Mouse (Mus musculus): ENCODE measurements around the gene 6820408C15Rik. TPM values are rescaled to one million over a fixed set of nuclear protein-coding genes. Genes with fewer than 3 reads are reported as not detected.

The 6820408C15Rik gene
- polyA plus RNA-seq, 1 experiment from 2014 or later, result 0.53 TPM

DNA sequence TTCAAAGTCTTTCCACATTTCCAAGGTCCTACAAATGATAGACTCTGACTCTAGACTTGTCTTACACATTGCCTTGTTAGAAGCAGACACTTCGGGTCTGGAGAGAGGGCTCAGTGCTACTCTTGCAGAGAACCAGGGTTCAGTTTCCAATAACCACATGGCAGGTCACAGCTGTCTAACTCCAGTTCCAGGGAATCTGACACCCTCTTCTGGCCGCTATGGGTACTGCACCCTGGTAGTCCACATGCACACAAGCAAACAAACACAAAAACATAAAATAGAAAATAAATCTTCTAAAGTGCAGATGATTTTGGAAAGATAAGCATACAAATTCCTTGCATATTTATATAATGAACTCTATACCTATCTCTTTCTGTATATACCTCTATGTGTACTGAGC is 71.6 kb downstream of the 6820408C15Rik start:
- Histone ChIP-seq H3K9ac (no peak overlapping the region), H3K4me2 (replicated peaks) (no peak overlapping the region), H3K27ac (no peak overlapping the region), H3K4me1 (no peaks in the 10 kb centered on the region), H3K36me3 (no peaks in the 10 kb centered on the region), H3K4me3 (no peak overlapping the region), H3K9me3 (no peaks in the 10 kb centered on the region), H3K27me3 (replicated peaks) (no peaks in the 10 kb centered on the region)
- 78% methylated on average over 2 of the region's 2 CpGs for WGBS
- no peak for ATAC-seq (ENCODE audit: low FRiP score, low read depth)

DNA sequence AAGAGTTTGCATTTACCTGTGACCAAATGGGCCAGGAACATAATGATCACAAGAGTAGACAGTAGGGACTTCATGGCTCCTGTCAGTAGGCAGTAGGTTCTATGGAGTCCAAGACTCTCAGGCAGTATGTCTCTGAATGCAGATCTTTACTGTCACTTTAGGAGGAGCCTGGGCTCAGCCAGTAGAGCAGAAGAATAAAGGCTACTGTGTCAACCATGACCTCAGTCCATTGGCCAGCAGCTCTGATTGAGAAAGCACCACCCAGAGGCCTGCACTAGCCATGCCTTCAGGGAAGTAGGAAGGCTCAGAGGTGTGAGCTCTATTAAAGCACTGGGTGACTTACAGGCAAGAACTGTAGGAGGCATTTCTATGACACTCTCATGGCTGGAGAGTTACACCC is 74.7 kb downstream of the 6820408C15Rik start, which contains the start of gene Defb22:
TSS of gene Defb22 (minus strand) at position 101 of the 400 bp plus-strand sequence.
- no peak within 1 kb of the TSS for H3K4me3 ChIP-seq

DNA sequence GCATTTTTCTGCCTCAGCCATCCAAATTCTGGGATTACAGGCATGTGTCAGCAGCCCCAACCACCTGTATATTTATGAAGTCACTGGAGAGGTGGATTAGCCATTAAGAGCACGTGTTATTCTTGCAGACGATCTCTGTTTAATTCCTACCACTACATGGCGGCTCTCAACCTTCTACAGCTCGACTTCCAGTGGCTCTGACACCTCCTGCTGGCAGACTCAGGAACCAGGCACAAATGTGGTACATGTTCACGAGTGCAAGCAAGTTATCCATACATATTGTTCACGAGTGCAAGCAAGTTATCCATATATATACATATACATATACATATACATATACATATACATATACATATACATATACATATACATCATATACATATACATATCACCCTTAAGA is 77.8 kb downstream of the 6820408C15Rik start:
- ATAC-seq (ENCODE audit: low FRiP score, low read depth), result no peak
- no peaks in the 10 kb centered on the region for H3K4me1 ChIP-seq
- no peak overlapping the region for H3K4me2 ChIP-seq (replicated peaks)
- H3K9ac ChIP-seq, result no peak overlapping the region
- 81% methylated on average over 6 of the region's 6 CpGs for WGBS
- H3K9me3 ChIP-seq, result no peaks in the 10 kb centered on the region
- H3K27ac ChIP-seq, result no peak overlapping the region
- no peak overlapping the region for H3K4me3 ChIP-seq
- H3K27me3 ChIP-seq (replicated peaks), result no peaks in the 10 kb centered on the region
- H3K36me3 ChIP-seq, result no peaks in the 10 kb centered on the region

More for the DNA sequence above, 74.7 kb downstream of the 6820408C15Rik start, which contains the start of gene Defb22:
- Histone ChIP-seq H3K27ac (no peak within 1 kb of the TSS), H3K27me3 (replicated peaks) (no peaks in the 10 kb centered on the region), H3K4me1 (no peaks in the 10 kb centered on the region), H3K36me3 (no peaks in the 10 kb centered on the region), H3K9ac (no peak within 1 kb of the TSS), H3K4me2 (replicated peaks) (no peak within 1 kb of the TSS), H3K9me3 (no peaks in the 10 kb centered on the region)
- no peak for ATAC-seq (ENCODE audit: low FRiP score, low read depth)

Other genes with a start within 250 kb of the 6820408C15Rik start
- gene Csnk2a1, start 188.7 kb upstream of the 6820408C15Rik start, polyA plus RNA-seq (2016; fragmentation: Nextera tagmentation; extraction: Ambion mirVana), result 87.0 and 118 TPM in 2 replicates
- 40.0 and 40.4 TPM in 2 replicates for gene Tbc1d20, start 121.8 kb upstream of the 6820408C15Rik start, polyA plus RNA-seq (2016; fragmentation: Nextera tagmentation; extraction: Ambion mirVana)
- gene Rbck1, start 82.9 kb upstream of the 6820408C15Rik start, polyA plus RNA-seq (2016; fragmentation: Nextera tagmentation; extraction: Ambion mirVana), result 87.0 and 90.6 TPM in 2 replicates
- 2.3 and 2.4 TPM in 2 replicates for gene Trib3, start 71.6 kb upstream of the 6820408C15Rik start, polyA plus RNA-seq (2016; fragmentation: Nextera tagmentation; extraction: Ambion mirVana)
- 14.7 and 16.5 TPM in 2 replicates for gene Nrsn2, start 38.9 kb upstream of the 6820408C15Rik start, polyA plus RNA-seq (2016; fragmentation: Nextera tagmentation; extraction: Ambion mirVana)
- gene Sox12, start 17.5 kb upstream of the 6820408C15Rik start, polyA plus RNA-seq (2016; fragmentation: Nextera tagmentation; extraction: Ambion mirVana), result 18.5 and 18.9 TPM in 2 replicates
- gene Zcchc3, start 560 bp upstream of the 6820408C15Rik start, polyA plus RNA-seq (2016; fragmentation: Nextera tagmentation; extraction: Ambion mirVana), result 47.9 and 49.8 TPM in 2 replicates
- not detected in 2 replicates for gene Defb23, start 49.0 kb downstream of the 6820408C15Rik start, polyA plus RNA-seq (2016; fragmentation: Nextera tagmentation; extraction: Ambion mirVana)
- not detected in 2 replicates for gene Defb20, start 61.5 kb downstream of the 6820408C15Rik start, polyA plus RNA-seq (2016; fragmentation: Nextera tagmentation; extraction: Ambion mirVana)
- not detected in 2 replicates for gene Defb22, start 74.6 kb downstream of the 6820408C15Rik start, polyA plus RNA-seq (2016; fragmentation: Nextera tagmentation; extraction: Ambion mirVana)
- not detected in 2 replicates for gene Defb26, start 96.1 kb downstream of the 6820408C15Rik start, polyA plus RNA-seq (2016; fragmentation: Nextera tagmentation; extraction: Ambion mirVana)
- gene Defb28, start 102.7 kb downstream of the 6820408C15Rik start, polyA plus RNA-seq (2016; fragmentation: Nextera tagmentation; extraction: Ambion mirVana), result not detected in 2 replicates
- gene Defb29, start 124.5 kb downstream of the 6820408C15Rik start, polyA plus RNA-seq (2016; fragmentation: Nextera tagmentation; extraction: Ambion mirVana), result not detected in 2 replicates
- not detected in 2 replicates for gene Gm17416, start 153.8 kb downstream of the 6820408C15Rik start, polyA plus RNA-seq (2016; fragmentation: Nextera tagmentation; extraction: Ambion mirVana)
- gene Defb21, start 157.2 kb downstream of the 6820408C15Rik start, polyA plus RNA-seq (2016; fragmentation: Nextera tagmentation; extraction: Ambion mirVana), result not detected in 2 replicates
- not detected in 2 replicates for gene Defb19, start 164.7 kb downstream of the 6820408C15Rik start, polyA plus RNA-seq (2016; fragmentation: Nextera tagmentation; extraction: Ambion mirVana)
- gene Defb45, start 183.8 kb downstream of the 6820408C15Rik start, polyA plus RNA-seq (2016; fragmentation: Nextera tagmentation; extraction: Ambion mirVana), result not detected in 2 replicates
- gene Defb36, start 188.7 kb downstream of the 6820408C15Rik start, polyA plus RNA-seq (2016; fragmentation: Nextera tagmentation; extraction: Ambion mirVana), result not detected in 2 replicates
- not detected in 2 replicates for gene Defb25, start 207.5 kb downstream of the 6820408C15Rik start, polyA plus RNA-seq (2016; fragmentation: Nextera tagmentation; extraction: Ambion mirVana)
- 0.23 and 0.30 TPM in 2 replicates for gene Rem1, start 211.4 kb downstream of the 6820408C15Rik start, polyA plus RNA-seq (2016; fragmentation: Nextera tagmentation; extraction: Ambion mirVana)